Mouse (Mus musculus): ENCODE measurements around the gene Ripk4. TPM values are rescaled to one million over a fixed set of nuclear protein-coding genes. Genes with fewer than 3 reads are reported as not detected.
A peak's percentile ranks its signal among the peaks of the same experiment; 100 is the strongest.

Gene Ripk4
- polyA plus RNA-seq (2012; rRNA removed), result 12.5 and 12.6 TPM in 2 replicates

GRCm38 (mm10) chr16:97763061-97763989 is at the start of gene Ripk4:
Gene Ripk4, minus strand, starts transcription at chr16:97763787.
- 1% methylated on average over 88 of the region's 88 CpGs for WGBS
- TF ChIP-seq POLR2A (IDR thresholded peaks at IDR 0.05; ENCODE audit: low read depth, low read length) (peak; percentile 67), CTCF (IDR thresholded peaks at IDR 0.05; ENCODE audit: extremely low read depth, insufficient read length, insufficient replicate concordance, low read depth, low read length) (no peak)

DNA sequence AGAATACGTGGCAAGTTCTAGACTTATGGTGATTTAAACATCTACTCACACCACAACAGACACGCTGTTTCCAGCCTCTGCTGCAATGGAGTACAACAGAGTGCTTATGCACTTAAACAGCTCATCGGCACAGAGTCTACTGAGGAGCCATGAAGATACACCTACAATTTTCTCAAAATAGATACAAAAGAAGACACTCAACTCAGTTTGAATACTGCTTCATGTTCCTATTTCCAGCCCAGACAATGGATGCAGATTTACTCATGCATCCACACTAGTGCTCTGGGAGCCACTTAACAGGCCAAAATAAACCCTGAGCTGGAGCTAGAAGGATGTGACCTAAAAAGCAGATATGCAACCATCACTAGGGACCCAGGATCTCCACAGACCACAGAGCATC is 45.3 kb upstream of the Ripk4 start:
- TF ChIP-seq CTCF (IDR thresholded peaks at IDR 0.05; ENCODE audit: extremely low read depth, insufficient read length, insufficient replicate concordance, low read depth, low read length), result no peak
- no peak for TF ChIP-seq POLR2A (IDR thresholded peaks at IDR 0.05; ENCODE audit: low read depth, low read length)
- Histone ChIP-seq H3K4me1 (ENCODE audit: control insufficient read depth, insufficient read depth, insufficient read length, low read length) (no peaks in the 10 kb centered on the region), H3K27ac (ENCODE audit: insufficient read depth, low read depth, low read length) (no peak overlapping the region), H3K4me3 (ENCODE audit: low read depth, low read length) (no peak overlapping the region), H3K36me3 (ENCODE audit: control insufficient read depth, insufficient read depth, low read length) (peaks cover 58% of the 10 kb centered on the region), H3K27me3 (ENCODE audit: control insufficient read depth, insufficient read depth, low read length) (no peaks in the 10 kb centered on the region)
- 96% methylated on average over 3 of the region's 3 CpGs for WGBS

More at GRCm38 (mm10) chr16:97763061-97763989, at the start of gene Ripk4:
- Histone ChIP-seq H3K4me1 (ENCODE audit: control insufficient read depth, insufficient read depth, insufficient read length, low read length) (peaks cover 6% of the 10 kb centered on the region; the same call in 1 of the 2 replicates), H3K27me3 (ENCODE audit: control insufficient read depth, insufficient read depth, low read length) (no peaks in the 10 kb centered on the region), H3K4me3 (ENCODE audit: low read depth, low read length) (peak within 1 kb of the TSS; percentile 93), H3K36me3 (ENCODE audit: control insufficient read depth, insufficient read depth, low read length) (no peaks in the 10 kb centered on the region), H3K27ac (ENCODE audit: insufficient read depth, low read depth, low read length) (peak within 1 kb of the TSS; percentile 61)

DNA sequence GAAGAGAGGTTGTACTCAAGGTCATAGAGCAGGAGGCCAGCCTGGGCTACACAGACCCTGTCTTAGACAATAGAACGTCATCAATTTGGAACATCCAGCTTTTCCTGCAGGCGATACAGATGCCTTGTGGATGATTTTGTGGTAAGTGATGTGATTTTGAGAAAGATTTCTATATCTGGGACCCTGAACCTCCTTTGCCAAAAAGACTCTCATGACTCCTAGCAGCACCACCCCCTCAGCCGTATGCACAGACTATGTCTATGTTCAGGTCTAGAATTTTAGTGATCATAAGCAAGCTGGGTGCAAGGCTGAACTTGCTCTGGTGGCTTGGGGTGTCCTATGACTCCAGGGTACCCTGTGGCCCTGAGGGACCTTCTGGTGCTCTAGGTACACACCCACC is 42.1 kb upstream of the Ripk4 start:
- peaks cover 49% of the 10 kb centered on the region for H3K36me3 ChIP-seq (ENCODE audit: control insufficient read depth, insufficient read depth, low read length)

DNA sequence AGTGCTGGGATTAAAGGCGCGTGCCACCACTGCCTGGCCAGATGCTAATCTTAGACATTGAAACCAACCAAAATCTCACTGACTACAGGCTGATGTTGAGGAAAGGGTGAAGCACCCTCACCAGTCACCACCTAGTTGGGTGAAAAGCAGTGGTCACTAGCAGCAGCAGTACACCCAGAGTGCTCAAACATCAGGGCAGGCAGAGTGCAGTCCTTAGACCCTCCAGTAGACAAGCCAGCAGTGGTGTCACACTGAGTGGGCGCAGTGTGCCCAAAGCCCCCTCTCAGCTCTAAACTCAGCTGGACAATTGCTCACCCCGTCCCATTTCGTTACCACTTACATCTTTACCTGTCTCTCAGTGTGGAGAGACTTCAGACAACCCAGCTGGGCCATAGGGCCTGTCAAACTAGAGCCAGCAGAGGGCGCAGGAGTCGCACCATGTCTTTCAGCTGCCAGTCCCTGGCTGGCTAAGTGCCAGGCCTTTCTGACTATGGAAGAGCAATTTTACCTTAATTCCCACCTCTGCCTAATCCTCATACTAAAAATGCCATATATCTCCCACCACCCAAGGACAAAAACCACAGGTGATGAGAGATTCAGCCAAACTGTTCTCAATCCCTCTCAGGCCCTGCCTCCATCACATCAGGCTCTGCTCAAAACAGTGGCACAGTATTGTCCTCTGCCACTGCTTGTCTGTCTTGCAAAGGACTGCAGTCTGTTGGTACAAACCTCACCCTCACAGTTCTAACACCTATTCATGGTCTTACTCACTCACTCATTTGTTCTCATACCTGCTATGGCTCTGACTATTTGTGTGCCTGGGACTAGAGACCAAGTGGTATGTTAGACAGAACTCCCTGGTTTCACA is 41.3 kb upstream of the Ripk4 start:
- H3K36me3 ChIP-seq (ENCODE audit: control insufficient read depth, insufficient read depth, low read length), result peaks cover 45% of the 10 kb centered on the region
- H3K4me3 ChIP-seq (ENCODE audit: low read depth, low read length), result no peak overlapping the region
- no peak overlapping the region for H3K27ac ChIP-seq (ENCODE audit: insufficient read depth, low read depth, low read length)
- H3K4me1 ChIP-seq (ENCODE audit: control insufficient read depth, insufficient read depth, insufficient read length, low read length), result no peaks in the 10 kb centered on the region
- WGBS, result 63% methylated on average over 7 of the region's 7 CpGs
- H3K27me3 ChIP-seq (ENCODE audit: control insufficient read depth, insufficient read depth, low read length), result no peaks in the 10 kb centered on the region
- TF ChIP-seq CTCF (IDR thresholded peaks at IDR 0.05; ENCODE audit: extremely low read depth, insufficient read length, insufficient replicate concordance, low read depth, low read length) (peak; percentile 93), POLR2A (IDR thresholded peaks at IDR 0.05; ENCODE audit: low read depth, low read length) (no peak)

More for the DNA sequence above, 42.1 kb upstream of the Ripk4 start:
- Histone ChIP-seq H3K4me3 (ENCODE audit: low read depth, low read length) (no peak overlapping the region), H3K4me1 (ENCODE audit: control insufficient read depth, insufficient read depth, insufficient read length, low read length) (no peaks in the 10 kb centered on the region), H3K27me3 (ENCODE audit: control insufficient read depth, insufficient read depth, low read length) (no peaks in the 10 kb centered on the region), H3K27ac (ENCODE audit: insufficient read depth, low read depth, low read length) (no peak overlapping the region)
- 97% methylated on average over 3 of the region's 3 CpGs for WGBS
- no peak for TF ChIP-seq CTCF (IDR thresholded peaks at IDR 0.05; ENCODE audit: extremely low read depth, insufficient read length, insufficient replicate concordance, low read depth, low read length)

DNA sequence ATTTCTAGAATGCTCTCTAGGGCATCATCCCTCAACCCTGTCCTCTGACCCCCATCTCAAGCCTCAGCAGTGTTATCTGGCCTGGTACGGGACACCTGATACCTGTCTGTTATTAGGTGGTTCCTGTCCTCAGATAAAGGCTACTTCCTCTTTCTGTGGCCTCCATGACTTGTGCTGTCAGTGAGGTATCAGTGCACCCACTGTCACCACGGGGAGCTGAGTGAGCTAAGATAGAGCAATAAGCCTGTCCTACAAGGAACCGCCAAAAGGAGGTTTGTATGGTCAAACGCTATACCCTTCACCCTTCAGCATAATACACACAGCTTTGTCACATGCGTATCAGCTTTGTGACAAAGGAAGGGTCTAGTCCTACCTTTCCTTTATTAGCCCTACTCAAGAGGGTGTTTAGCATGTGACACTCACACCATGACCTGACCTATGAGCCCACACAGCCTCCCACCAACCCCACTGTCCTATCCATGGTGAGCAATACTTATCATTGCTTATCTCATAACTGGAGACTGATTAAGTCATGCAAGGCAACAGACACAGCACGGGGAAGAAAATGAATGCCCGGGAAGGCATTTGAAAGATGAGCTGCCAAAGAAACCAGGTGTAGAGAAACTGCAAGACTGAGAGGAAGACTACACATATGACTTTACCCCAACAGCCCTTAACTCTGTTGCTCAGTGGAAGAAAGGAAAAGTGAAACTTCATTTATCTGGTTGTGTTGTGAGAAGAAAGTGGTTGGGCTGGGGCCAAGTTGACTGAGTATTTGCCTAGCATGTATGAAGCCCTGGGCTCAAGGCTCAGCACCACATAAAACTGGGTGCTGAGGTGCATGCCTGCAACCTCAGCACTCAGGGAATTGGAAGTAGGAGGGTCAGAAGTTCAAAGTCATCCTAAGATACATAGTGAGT is 34.6 kb upstream of the Ripk4 start:
- Histone ChIP-seq H3K27ac (ENCODE audit: insufficient read depth, low read depth, low read length) (peak overlapping the region; percentile 44), H3K36me3 (ENCODE audit: control insufficient read depth, insufficient read depth, low read length) (peaks cover 44% of the 10 kb centered on the region), H3K27me3 (ENCODE audit: control insufficient read depth, insufficient read depth, low read length) (no peaks in the 10 kb centered on the region), H3K4me1 (ENCODE audit: control insufficient read depth, insufficient read depth, insufficient read length, low read length) (peaks cover 14% of the 10 kb centered on the region), H3K4me3 (ENCODE audit: low read depth, low read length) (no peak overlapping the region)
- TF ChIP-seq CTCF (IDR thresholded peaks at IDR 0.05; ENCODE audit: extremely low read depth, insufficient read length, insufficient replicate concordance, low read depth, low read length), result no peak
- TF ChIP-seq POLR2A (IDR thresholded peaks at IDR 0.05; ENCODE audit: low read depth, low read length), result no peak
- WGBS, result 58% methylated on average over 7 of the region's 7 CpGs

DNA sequence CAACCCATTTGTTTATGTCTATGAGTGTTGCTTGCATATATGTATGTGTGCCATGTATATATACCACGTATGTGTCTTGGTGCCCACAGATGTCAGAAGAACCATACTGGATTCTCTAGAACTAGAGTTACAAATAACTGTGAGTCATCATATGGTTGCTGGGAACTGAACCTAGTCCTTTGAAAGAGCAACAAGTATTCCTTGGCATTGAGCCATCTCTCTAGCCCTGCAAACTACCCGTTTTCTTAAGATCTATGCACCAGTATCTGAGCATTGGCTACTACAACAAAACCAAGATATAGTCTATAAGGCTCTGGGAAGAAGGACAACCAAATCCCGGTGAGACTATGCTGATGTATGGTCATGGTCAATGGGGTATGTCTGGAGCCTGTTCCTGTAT is 33.6 kb upstream of the Ripk4 start:
- Histone ChIP-seq H3K4me1 (ENCODE audit: control insufficient read depth, insufficient read depth, insufficient read length, low read length) (peaks cover 14% of the 10 kb centered on the region), H3K27ac (ENCODE audit: insufficient read depth, low read depth, low read length) (no peak overlapping the region), H3K4me3 (ENCODE audit: low read depth, low read length) (no peak overlapping the region), H3K36me3 (ENCODE audit: control insufficient read depth, insufficient read depth, low read length) (peaks cover 47% of the 10 kb centered on the region), H3K27me3 (ENCODE audit: control insufficient read depth, insufficient read depth, low read length) (no peaks in the 10 kb centered on the region)
- TF ChIP-seq POLR2A (IDR thresholded peaks at IDR 0.05; ENCODE audit: low read depth, low read length) (no peak), CTCF (IDR thresholded peaks at IDR 0.05; ENCODE audit: extremely low read depth, insufficient read length, insufficient replicate concordance, low read depth, low read length) (no peak)
- WGBS, result 77% methylated on average over 3 of the region's 3 CpGs
